Mouse (Mus musculus) heart, adult 8-10 months (tissue): ENCODE results near the gene Olfr1129. TPM values are rescaled to one million over a fixed set of nuclear protein-coding genes. Genes with fewer than 3 reads are reported as not detected.
"Not testable (repeated sequence)": the region's sequence is repeated elsewhere in the genome, so short reads cannot be mapped to it uniquely, and the experiment has no call there.

ENCODE experiments used
- DNase-seq: peaks from one replicate; pipeline ENCODE4 v3.0.0; 2022; ENCODE audit warnings: low spot score
- total RNA-seq, 4 experiments: library from RNA; stranded (reverse); gene quantifications; 2 replicates each; pipeline ENCODE4 v1.2.4; 2022

Olfr1129 gene
- total RNA-seq: not detected

- DNase-seq: not testable (repeated sequence)
Measured at GRCm38 (mm10) chr2:87573602-87574001, at the start of gene Olfr1129. Gene Olfr1129 (plus strand): TSS chr2:87573902.

GRCm38 (mm10) chr2:87525899-87526616 lies 47.6 kb upstream of the Olfr1129 start:
- not testable (repeated sequence) for DNase-seq

GRCm38 (mm10) chr2:87531496-87531895 lies 42.2 kb upstream of the Olfr1129 start, which contains the start of gene Olfr153:
Gene Olfr153 (plus strand): TSS chr2:87531796.
- no peak for DNase-seq

- no peak for DNase-seq
Measured at GRCm38 (mm10) chr2:87534826-87535225, 38.9 kb upstream of the Olfr1129 start.

GRCm38 (mm10) chr2:87545442-87545841 lies 28.3 kb upstream of the Olfr1129 start, which contains the start of gene Olfr1128:
Gene Olfr1128 (minus strand): TSS chr2:87545542.
- DNase-seq: no peak

- not testable (repeated sequence) for DNase-seq
Measured at GRCm38 (mm10) chr2:87605912-87606311, 32.2 kb downstream of the Olfr1129 start, which contains the start of gene Olfr1130. Gene Olfr1130 (plus strand): TSS chr2:87606212.

GRCm38 (mm10) chr2:87626804-87627203 lies 53.1 kb downstream of the Olfr1129 start, which contains the start of gene Olfr1131:
Gene Olfr1131 (plus strand): TSS chr2:87627104.
- no peak for DNase-seq

Other genes with a start within 250 kb of the Olfr1129 start
- not detected for gene Olfr1120, start 219.1 kb upstream of the Olfr1129 start, total RNA-seq
- not detected for gene Olfr1121, start 204.0 kb upstream of the Olfr1129 start, total RNA-seq
- not detected for gene Olfr1122, start 188.1 kb upstream of the Olfr1129 start, total RNA-seq
- not detected for gene Olfr1123, start 157.3 kb upstream of the Olfr1129 start, total RNA-seq
- not detected for gene Olfr1124, start 143.6 kb upstream of the Olfr1129 start, total RNA-seq
- gene Olfr1126, start 119.9 kb upstream of the Olfr1129 start, total RNA-seq: not detected
- gene Pramel7, start 76.8 kb upstream of the Olfr1129 start, total RNA-seq: not detected
- gene Pramel6, start 67.3 kb upstream of the Olfr1129 start, total RNA-seq: not detected
- not detected for gene Olfr153, start 42.1 kb upstream of the Olfr1129 start, total RNA-seq
- gene Olfr1128, start 28.4 kb upstream of the Olfr1129 start, total RNA-seq: not detected
- not detected for gene Olfr1130, start 32.3 kb downstream of the Olfr1129 start, total RNA-seq
- not detected for gene Olfr1131, start 53.2 kb downstream of the Olfr1129 start, total RNA-seq
- gene Olfr1132, start 63.6 kb downstream of the Olfr1129 start, total RNA-seq: not detected
- not detected for gene Olfr1133, start 73.5 kb downstream of the Olfr1129 start, total RNA-seq
- not detected for gene Olfr1134, start 84.6 kb downstream of the Olfr1129 start, total RNA-seq
- not detected for gene Olfr1135, start 99.8 kb downstream of the Olfr1129 start, total RNA-seq
- not detected for gene Olfr1136, start 120.0 kb downstream of the Olfr1129 start, total RNA-seq
- gene Olfr1137, start 139.3 kb downstream of the Olfr1129 start, total RNA-seq: not detected
- not detected for gene Olfr1138, start 166.1 kb downstream of the Olfr1129 start, total RNA-seq
- gene Olfr1140, start 169.8 kb downstream of the Olfr1129 start, total RNA-seq: not detected
- gene Olfr1141, start 180.1 kb downstream of the Olfr1129 start, total RNA-seq: not detected
- not detected for gene Olfr152, start 205.6 kb downstream of the Olfr1129 start, total RNA-seq
- not detected for gene Olfr1143, start 226.7 kb downstream of the Olfr1129 start, total RNA-seq
- not detected for gene Olfr1145, start 235.9 kb downstream of the Olfr1129 start, total RNA-seq